Mouse (Mus musculus) lung, embryonic 14.5 days (tissue): ENCODE measurements around the gene Ier5l. TPM values are rescaled to one million over a fixed set of nuclear protein-coding genes. Genes with fewer than 3 reads are reported as not detected.

ENCODE experiments used
- ATAC-seq: fragments of 200-750 bp; cut with Nextera tagmentation; 2 replicates; pipeline ENCODE4 v1.8.0; 2017; ENCODE audit warnings: mild to moderate bottlenecking, moderate TSS enrichment, moderate library complexity; ENCODE audit not compliant: insufficient read depth
- DNase-seq: peaks from one replicate; pipeline ENCODE4 v3.0.0-alpha.2; 2015
- H3K27ac ChIP-seq: fragments of 300-500 bp; sonication (generic); 2 replicates; pipeline ENCODE4 v1.5.1; 2014; ENCODE audit warnings: low read depth, mild to moderate bottlenecking, moderate library complexity
- H3K27me3 ChIP-seq: fragments of 300-500 bp; sonication (generic); 2 replicates; pipeline ENCODE4 v1.6.1; 2014; ENCODE audit warnings: low read length, control low read depth; ENCODE audit not compliant: insufficient read depth
- H3K36me3 ChIP-seq: fragments of 300-500 bp; sonication (generic); 2 replicates; pipeline ENCODE4 v1.6.1; 2014; ENCODE audit warnings: control low read depth; ENCODE audit not compliant: insufficient read depth
- H3K4me1 ChIP-seq: fragments of 300-500 bp; sonication (generic); 2 replicates; pipeline ENCODE4 v1.6.1; 2014; ENCODE audit warnings: antibody characterized with exemption, control low read depth; ENCODE audit not compliant: insufficient read depth
- H3K4me2 ChIP-seq: fragments of 300-500 bp; sonication (generic); 2 replicates; pipeline ENCODE4 v1.6.1; 2014; ENCODE audit warnings: mild to moderate bottlenecking
- H3K4me3 ChIP-seq: fragments of 300-500 bp; sonication (generic); 2 replicates; pipeline ENCODE4 v1.5.1; 2014; ENCODE audit warnings: low read depth, low read length
- H3K9ac ChIP-seq: fragments of 300-500 bp; sonication (generic); 2 replicates; pipeline ENCODE4 v1.6.1; 2014
- H3K9me3 ChIP-seq: fragments of 300-500 bp; sonication (generic); 2 replicates; pipeline ENCODE4 v1.6.1; 2016; ENCODE audit warnings: low read depth, low read length, control low read depth
- CTCF ChIP-seq: IDR thresholded peaks from 2 replicates; pipeline ENCODE4 v1.5.1; 2016; ENCODE audit warnings: antibody characterized with exemption, low read depth
- WGBS: fragments of 180-500 bp; shearing (Covaris S2); extraction: QIAGEN DNeasy Blood & Tissue Kit; methylation state at CpG from one replicate; pipeline ENCODE4 v1.1.7; 2014; 5-methylcytosine and 5-hydroxymethylcytosine counted together
- polyA plus RNA-seq: library from polyadenylated mRNA; unstranded; fragments of >200 nt; fragmentation: Nextera tagmentation; extraction: Ambion mirVana; gene quantifications from 2 replicates; pipeline ENCODE4 v1.2.1, GENCODE M21; 2014

Ier5l gene
- polyA plus RNA-seq, 1 experiment from 2014 or later, result 4.9 TPM

- peak overlapping the region; percentile 99 for H3K4me2 ChIP-seq
- no peak for ATAC-seq
- no peaks in the 10 kb centered on the region for H3K36me3 ChIP-seq
- H3K4me1 ChIP-seq, result peaks cover 11% of the 10 kb centered on the region
- no peaks in the 10 kb centered on the region for H3K9me3 ChIP-seq
- DNase-seq, result no peak
- H3K27me3 ChIP-seq, result no peaks in the 10 kb centered on the region
- no peak for TF ChIP-seq CTCF
- H3K4me3 ChIP-seq, result peak overlapping the region; percentile 96; the same call in 1 of the 2 replicates
- no peak overlapping the region for H3K9ac ChIP-seq
- WGBS, result 76% methylated on average over 7 of the region's 7 CpGs
- no peak overlapping the region for H3K27ac ChIP-seq
Measured at GRCm38 (mm10) chr2:30475457-30475856, 1.4 kb upstream of the Ier5l start.

GRCm38 (mm10) chr2:30474776-30475175, 757 bp upstream of the Ier5l start:
- DNase-seq (no peak), ATAC-seq (no peak)
- Histone ChIP-seq H3K27ac (peak overlapping the region; percentile 78), H3K4me3 (peak overlapping the region; percentile 96), H3K27me3 (no peaks in the 10 kb centered on the region), H3K9ac (peak overlapping the region; percentile 54), H3K9me3 (no peaks in the 10 kb centered on the region), H3K36me3 (no peaks in the 10 kb centered on the region), H3K4me1 (peaks cover 11% of the 10 kb centered on the region), H3K4me2 (peak overlapping the region; percentile 99)
- TF ChIP-seq CTCF, result no peak
- 24% methylated on average over 4 of the region's 4 CpGs for WGBS

GRCm38 (mm10) chr2:30473431-30474031, 488 bp downstream of the Ier5l start:
- under 1% methylated on average over 77 of the region's 80 CpGs for WGBS
- Histone ChIP-seq H3K4me1 (peaks cover 15% of the 10 kb centered on the region), H3K27ac (peak overlapping the region; percentile 100), H3K36me3 (no peaks in the 10 kb centered on the region), H3K4me3 (peak overlapping the region; percentile 96), H3K9me3 (no peaks in the 10 kb centered on the region), H3K27me3 (no peaks in the 10 kb centered on the region), H3K4me2 (peak overlapping the region; percentile 99), H3K9ac (peak overlapping the region; percentile 98)
- ATAC-seq (peak; percentile 4), DNase-seq (peak; percentile 72)
- TF ChIP-seq CTCF, result no peak

GRCm38 (mm10) chr2:30472731-30473351, 1.2 kb downstream of the Ier5l start:
- WGBS, result under 1% methylated on average over 60 of the region's 60 CpGs
- Histone ChIP-seq H3K4me2 (peak overlapping the region; percentile 99), H3K36me3 (no peaks in the 10 kb centered on the region), H3K4me3 (peak overlapping the region; percentile 96), H3K4me1 (peaks cover 15% of the 10 kb centered on the region), H3K27ac (peak overlapping the region; percentile 100), H3K9me3 (no peaks in the 10 kb centered on the region), H3K27me3 (no peaks in the 10 kb centered on the region), H3K9ac (peak overlapping the region; percentile 98)
- TF ChIP-seq CTCF, result no peak
- ATAC-seq (no peak), DNase-seq (peak; percentile 61)

GRCm38 (mm10) chr2:30471795-30472720, 2.0 kb downstream of the Ier5l start:
- under 1% methylated on average over 45 of the region's 51 CpGs for WGBS
- no peak for TF ChIP-seq CTCF

GRCm38 (mm10) chr2:30471051-30471450, 3.0 kb downstream of the Ier5l start:
- H3K36me3 ChIP-seq, result no peaks in the 10 kb centered on the region
- WGBS, result 9% methylated on average over 8 of the region's 8 CpGs
- peak overlapping the region; percentile 96 for H3K4me3 ChIP-seq
- no peak for TF ChIP-seq CTCF
- peaks cover 26% of the 10 kb centered on the region for H3K4me1 ChIP-seq
- H3K9me3 ChIP-seq, result no peaks in the 10 kb centered on the region
- peak overlapping the region; percentile 98 for H3K9ac ChIP-seq
- DNase-seq, result peak; percentile 61
- H3K4me2 ChIP-seq, result peak overlapping the region; percentile 99
- peak overlapping the region; percentile 100 for H3K27ac ChIP-seq
- ATAC-seq, result no peak
- H3K27me3 ChIP-seq, result no peaks in the 10 kb centered on the region

More at GRCm38 (mm10) chr2:30471795-30472720, 2.0 kb downstream of the Ier5l start:
- H3K4me2 ChIP-seq, result peak overlapping the region; percentile 99
- H3K27ac ChIP-seq, result peak overlapping the region; percentile 100
- H3K4me1 ChIP-seq, result peaks cover 18% of the 10 kb centered on the region
- DNase-seq, result peak; percentile 93
- H3K27me3 ChIP-seq, result no peaks in the 10 kb centered on the region
- no peaks in the 10 kb centered on the region for H3K36me3 ChIP-seq
- H3K9me3 ChIP-seq, result no peaks in the 10 kb centered on the region
- peak overlapping the region; percentile 98 for H3K9ac ChIP-seq
- ATAC-seq, result peak; percentile 40
- H3K4me3 ChIP-seq, result peak overlapping the region; percentile 96
